Mouse (Mus musculus) bone marrow macrophage, adult 2 months (primary cell): ENCODE results near the gene Cxcl13. TPM values are rescaled to one million over a fixed set of nuclear protein-coding genes. Genes with fewer than 3 reads are reported as not detected.
"Not testable (repeated sequence)": the region's sequence is repeated elsewhere in the genome, so short reads cannot be mapped to it uniquely, and the experiment has no call there.

ENCODE experiments used
- H3K27ac ChIP-seq: 2 replicates; pipeline ENCODE4 v1.5.1; 2012; ENCODE audit warnings: low read depth, low read length; ENCODE audit not compliant: insufficient read depth
- H3K4me1 ChIP-seq: 2 replicates; pipeline ENCODE4 v1.6.1; 2012; ENCODE audit warnings: low read length; ENCODE audit not compliant: control insufficient read depth, insufficient read depth
- H3K4me3 ChIP-seq: 2 replicates; pipeline ENCODE4 v1.5.1; 2012; ENCODE audit warnings: mild to moderate bottlenecking, low read length, moderate library complexity; ENCODE audit not compliant: insufficient read depth
- CTCF ChIP-seq: IDR thresholded peaks from 2 replicates; pipeline ENCODE4 v1.5.1; 2012; ENCODE audit warnings: low read depth, mild to moderate bottlenecking, low read length, moderate library complexity
- POLR2A ChIP-seq: IDR thresholded peaks from 2 replicates; pipeline ENCODE4 v1.6.1; 2012; ENCODE audit warnings: mild to moderate bottlenecking, low read depth, low read length, borderline replicate concordance
- polyA plus RNA-seq: library from polyadenylated mRNA; stranded (reverse); fragments of >200 nt; gene quantifications from 2 replicates; pipeline ENCODE4 v1.2.4, GENCODE M21; 2012; ENCODE audit not compliant: missing spikeins, insufficient read depth, insufficient read length

The Cxcl13 gene
- polyA plus RNA-seq, 1 experiment = not detected

GRCm38 (mm10) chr5:95940682-95941221 lies 16.0 kb upstream of the Cxcl13 start:
- Histone ChIP-seq H3K4me3 (no peak overlapping the region), H3K4me1 (no peaks in the 10 kb centered on the region), H3K27ac (no peak overlapping the region)
- TF ChIP-seq CTCF (no peak), POLR2A (no peak)

DNA sequence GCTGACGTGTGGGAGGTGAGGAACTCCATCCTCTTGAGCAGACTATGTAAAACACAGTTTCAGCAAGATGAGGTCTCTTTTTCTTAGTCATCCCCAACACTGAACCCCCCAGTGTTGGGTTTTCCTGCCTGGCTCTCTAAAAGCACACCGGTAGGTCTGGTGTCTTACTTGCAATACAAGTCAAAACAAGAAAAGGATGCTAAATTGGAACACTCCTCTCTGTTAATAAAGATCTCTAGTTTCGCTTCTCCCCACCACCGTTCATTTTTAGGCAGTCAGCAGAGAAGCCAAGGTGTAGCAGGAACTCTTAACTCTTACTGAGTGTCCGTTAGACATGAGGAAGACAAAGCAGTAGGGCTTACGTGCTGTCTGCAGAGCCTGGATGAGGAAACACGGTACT lies 15.2 kb upstream of the Cxcl13 start:
- Histone ChIP-seq H3K4me3 (no peak overlapping the region), H3K27ac (no peak overlapping the region), H3K4me1 (no peaks in the 10 kb centered on the region)
- TF ChIP-seq CTCF (no peak), POLR2A (no peak)

GRCm38 (mm10) chr5:95945120-95945519 lies 11.6 kb upstream of the Cxcl13 start:
- TF ChIP-seq CTCF (no peak), POLR2A (no peak)
- H3K4me3 ChIP-seq = no peak overlapping the region

GRCm38 (mm10) chr5:95946344-95946743 lies 10.4 kb upstream of the Cxcl13 start:
- TF ChIP-seq POLR2A (no peak), CTCF (no peak)
- H3K4me1 ChIP-seq = no peaks in the 10 kb centered on the region
- no peak overlapping the region for H3K4me3 ChIP-seq
- no peak overlapping the region for H3K27ac ChIP-seq

More at GRCm38 (mm10) chr5:95945120-95945519, 11.6 kb upstream of the Cxcl13 start:
- Histone ChIP-seq H3K27ac (no peak overlapping the region), H3K4me1 (no peaks in the 10 kb centered on the region)

DNA sequence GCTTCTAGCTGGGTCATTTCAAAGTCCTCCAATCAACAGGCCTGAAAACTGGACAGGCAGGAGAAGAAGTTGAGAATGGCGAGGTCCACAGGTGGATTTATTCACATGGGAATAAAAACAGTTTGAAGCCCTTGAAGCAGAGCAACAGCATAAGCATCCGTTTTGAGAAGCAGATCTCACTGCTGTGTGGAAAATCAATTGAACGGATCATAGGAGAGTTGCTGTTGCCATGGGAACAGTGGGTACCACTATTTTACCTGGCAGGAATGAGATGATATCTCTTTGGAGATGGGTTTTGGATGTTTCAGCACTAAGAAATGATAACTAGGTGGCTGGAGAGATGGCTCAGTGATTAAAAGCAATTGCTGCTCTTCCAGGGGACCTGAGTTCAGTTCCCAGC lies 8.1 kb upstream of the Cxcl13 start:
- TF ChIP-seq POLR2A (no peak), CTCF (no peak)
- H3K27ac ChIP-seq = no peak overlapping the region
- H3K4me3 ChIP-seq = no peak overlapping the region
- H3K4me1 ChIP-seq = no peaks in the 10 kb centered on the region

GRCm38 (mm10) chr5:95949946-95950701 lies 6.6 kb upstream of the Cxcl13 start:
- no peak overlapping the region for H3K27ac ChIP-seq
- TF ChIP-seq POLR2A = no peak
- TF ChIP-seq CTCF = 0 out of 2 replicates have a peak, but pooled peaks have one; percentile 25
- no peaks in the 10 kb centered on the region for H3K4me1 ChIP-seq

DNA sequence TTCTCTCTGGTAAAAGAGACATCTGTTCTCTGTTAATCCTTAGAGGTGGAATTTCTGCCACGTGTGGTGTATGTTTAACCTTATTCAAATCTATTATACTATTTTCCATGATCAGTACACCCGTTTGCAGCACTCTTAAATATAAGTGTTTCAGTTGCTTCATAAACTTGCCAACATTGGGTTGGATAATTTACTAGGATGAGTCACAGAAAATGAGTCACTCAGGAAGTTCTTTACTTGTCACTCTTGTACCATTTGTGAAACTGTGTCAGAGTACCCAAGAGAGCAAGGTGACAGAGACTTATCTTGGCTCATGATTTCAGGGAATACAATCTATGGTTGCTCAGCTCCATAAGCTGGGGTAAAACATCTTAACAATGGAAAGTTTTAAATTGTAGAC lies 8.2 kb downstream of the Cxcl13 start:
- Histone ChIP-seq H3K4me1 (peaks cover 3% of the 10 kb centered on the region; the same call in 1 of the 2 replicates), H3K4me3 (no peak overlapping the region), H3K27ac (no peak overlapping the region)
- TF ChIP-seq CTCF = no peak
- no peak for TF ChIP-seq POLR2A

More at GRCm38 (mm10) chr5:95949946-95950701, 6.6 kb upstream of the Cxcl13 start:
- no peak overlapping the region for H3K4me3 ChIP-seq

DNA sequence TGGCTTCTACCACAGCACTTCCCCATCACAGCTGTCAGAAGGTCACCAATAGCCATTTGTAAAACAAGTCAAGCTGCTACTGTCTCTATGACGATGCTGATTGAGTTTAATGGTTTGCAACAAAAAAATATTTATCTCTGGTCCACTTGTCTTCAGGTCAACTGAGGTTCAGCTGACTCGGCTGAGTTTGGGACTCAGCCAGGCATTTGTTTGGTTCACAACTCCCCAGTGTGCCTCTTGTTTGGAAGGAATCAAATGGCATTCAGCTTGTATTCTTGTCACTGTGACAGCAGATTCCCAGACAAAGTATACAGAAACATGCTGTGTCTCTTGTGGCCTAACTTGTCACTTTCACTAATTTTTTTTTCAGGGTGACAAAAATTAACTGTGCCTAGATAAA lies 9.9 kb downstream of the Cxcl13 start:
- Histone ChIP-seq H3K4me1 (peaks cover 3% of the 10 kb centered on the region; the same call in 1 of the 2 replicates), H3K27ac (no peak overlapping the region), H3K4me3 (no peak overlapping the region)
- no peak for TF ChIP-seq CTCF
- no peak for TF ChIP-seq POLR2A

DNA sequence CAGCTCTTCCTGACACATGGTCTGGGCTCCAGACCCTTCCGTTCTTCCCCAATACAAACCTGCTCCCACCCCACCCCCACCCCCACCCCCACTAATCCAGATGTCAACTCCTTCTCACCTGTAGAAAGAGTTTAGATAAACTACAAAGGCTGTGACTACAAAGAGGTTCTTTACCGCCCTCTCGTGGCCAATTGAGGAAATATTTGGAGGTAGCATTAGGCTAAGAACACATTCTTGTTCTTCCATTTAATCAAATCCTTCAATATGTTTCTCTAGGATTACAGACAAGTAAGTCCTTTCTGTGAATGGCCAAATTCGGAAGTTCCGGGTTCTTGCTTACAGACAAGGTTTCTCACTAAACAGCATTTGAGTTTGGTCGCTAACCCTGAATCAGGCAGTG lies 14.1 kb downstream of the Cxcl13 start:
- no peak overlapping the region for H3K27ac ChIP-seq
- TF ChIP-seq CTCF (peak; percentile 43; the same call in 1 of the 2 replicates), POLR2A (no peak)
- H3K4me3 ChIP-seq = no peak overlapping the region
- no peaks in the 10 kb centered on the region for H3K4me1 ChIP-seq

DNA sequence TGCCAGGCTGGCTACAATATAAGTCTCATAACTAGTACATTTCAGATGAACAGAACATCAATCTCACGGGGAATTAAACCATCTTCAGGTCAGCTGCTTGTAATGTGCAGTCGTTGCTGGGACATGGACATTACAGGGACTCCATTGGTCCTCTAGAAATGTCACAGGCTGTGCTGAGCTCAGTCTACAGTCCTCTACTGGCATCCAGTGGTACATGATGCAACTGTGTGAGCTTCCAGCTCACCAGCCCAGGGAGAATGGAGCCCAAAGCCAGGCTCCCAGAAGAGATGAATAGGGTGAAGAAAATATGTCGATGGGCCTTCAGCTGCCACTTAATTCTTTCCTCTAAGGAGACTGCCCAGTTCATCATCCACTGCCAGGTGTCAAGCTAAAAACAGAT lies 15.5 kb downstream of the Cxcl13 start:
- TF ChIP-seq CTCF = no peak
- TF ChIP-seq POLR2A = no peak
- Histone ChIP-seq H3K4me3 (no peak overlapping the region), H3K27ac (no peak overlapping the region), H3K4me1 (no peaks in the 10 kb centered on the region)

DNA sequence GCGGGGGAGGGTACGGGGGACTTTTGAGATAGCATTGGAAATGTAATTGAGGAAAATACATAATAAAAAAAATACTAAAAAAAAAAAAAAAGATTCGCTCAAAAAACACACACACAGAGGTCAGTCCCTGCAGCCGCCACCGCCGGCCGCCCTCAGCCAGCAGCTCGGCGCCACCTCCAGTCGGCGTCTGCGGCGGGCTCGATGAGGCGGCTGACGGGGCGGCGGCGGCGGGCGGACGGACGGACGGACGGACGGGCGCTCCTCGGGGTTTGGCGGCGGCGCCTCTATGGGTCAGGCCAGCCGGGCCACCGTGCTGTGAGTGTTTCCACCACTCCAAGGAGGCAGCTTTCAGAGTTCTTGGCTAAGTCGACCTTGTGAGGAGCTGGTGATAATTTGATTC lies 17.1 kb downstream of the Cxcl13 start:
- not testable (repeated sequence) for H3K4me3 ChIP-seq, H3K27ac ChIP-seq

More for the DNA sequence above, 17.1 kb downstream of the Cxcl13 start:
- not testable (repeated sequence) for H3K4me1 ChIP-seq
